Mouse (Mus musculus) embryonic facial prominence, embryonic 14.5 days (tissue): ENCODE measurements at regions not wholly inside any gene's neighbourhood (a gene's known extent, or its start where the extent isn't known, plus 50 kb on each side); places are given as distances from the start of the nearest gene placed in this dataset.

ENCODE experiments used
- ATAC-seq: fragments of 200-750 bp; cut with Nextera tagmentation; 2 replicates; pipeline ENCODE4 v1.8.0; 2017; ENCODE audit warnings: low read depth, moderate number of reproducible peaks, moderate TSS enrichment
- DNase-seq: peaks from one replicate; pipeline ENCODE4 v3.0.0-alpha.2; 2015; ENCODE audit warnings: low spot score
- H3K27ac ChIP-seq: fragments of 300-500 bp; sonication (generic); replicated peaks from 2 replicates; pipeline ENCODE4 v1.5.1; 2014; ENCODE audit warnings: low read depth, mild to moderate bottlenecking, low read length, moderate library complexity
- H3K27me3 ChIP-seq: fragments of 300-500 bp; sonication (generic); replicated peaks from 2 replicates; pipeline ENCODE4 v1.6.1; 2014; ENCODE audit warnings: low read length; ENCODE audit not compliant: control insufficient read depth, insufficient read depth
- H3K36me3 ChIP-seq: fragments of 300-500 bp; sonication (generic); 2 replicates; pipeline ENCODE4 v1.6.1; 2014; ENCODE audit warnings: low read length, mixed read lengths; ENCODE audit not compliant: control insufficient read depth, insufficient read depth
- H3K4me1 ChIP-seq: fragments of 300-500 bp; sonication (generic); 2 replicates; pipeline ENCODE4 v1.6.1; 2014; ENCODE audit warnings: antibody characterized with exemption, low read length; ENCODE audit not compliant: control insufficient read depth, insufficient read depth
- H3K4me2 ChIP-seq: fragments of 300-500 bp; sonication (generic); 2 replicates; pipeline ENCODE4 v1.6.1; 2014; ENCODE audit warnings: low read depth, mild to moderate bottlenecking, low read length, moderate library complexity, mixed read lengths
- H3K4me3 ChIP-seq: fragments of 300-500 bp; sonication (generic); 2 replicates; pipeline ENCODE4 v1.5.1; 2014; ENCODE audit warnings: low read depth, mild to moderate bottlenecking, low read length
- H3K9ac ChIP-seq: fragments of 300-500 bp; sonication (generic); 2 replicates; pipeline ENCODE4 v1.6.1; 2014; ENCODE audit warnings: low read depth, mild to moderate bottlenecking, low read length, moderate library complexity, mixed read lengths
- H3K9me3 ChIP-seq: fragments of 300-500 bp; sonication (generic); 2 replicates; pipeline ENCODE4 v1.6.1; 2016; ENCODE audit warnings: low read length; ENCODE audit not compliant: control insufficient read depth
- WGBS: fragments of 180-500 bp; shearing (Covaris S2); extraction: QIAGEN DNeasy Blood & Tissue Kit; methylation state at CpG from one replicate; pipeline ENCODE4 v1.1.7; 2014; 5-methylcytosine and 5-hydroxymethylcytosine counted together

GRCm38 (mm10) chr4:55475409-55475808, 56.9 kb downstream of the Klf4 start:
- no peaks in the 10 kb centered on the region for H3K9me3 ChIP-seq
- WGBS: 91% methylated on average over 3 of the region's 3 CpGs
- H3K4me2 ChIP-seq: no peak overlapping the region

GRCm38 (mm10) chr4:55474044-55474788, 58.0 kb downstream of the Klf4 start:
- no peaks in the 10 kb centered on the region for H3K36me3 ChIP-seq
- 0 out of 2 replicates have a peak overlapping the region, but pooled peaks have one; percentile 7 for H3K4me2 ChIP-seq
- no peak overlapping the region for H3K9ac ChIP-seq
- H3K9me3 ChIP-seq: no peaks in the 10 kb centered on the region
- peak; percentile 74 for DNase-seq
- 61% methylated on average over 16 of the region's 16 CpGs for WGBS
- no peak for ATAC-seq
- peaks cover 18% of the 10 kb centered on the region for H3K4me1 ChIP-seq
- peak overlapping the region; percentile 33; the same call in 1 of the 2 replicates for H3K27ac ChIP-seq
- no peak overlapping the region for H3K4me3 ChIP-seq
- H3K27me3 ChIP-seq: no peaks in the 10 kb centered on the region

More at GRCm38 (mm10) chr4:55475409-55475808, 56.9 kb downstream of the Klf4 start:
- no peaks in the 10 kb centered on the region for H3K27me3 ChIP-seq
- ATAC-seq (no peak), DNase-seq (no peak)
- no peaks in the 10 kb centered on the region for H3K36me3 ChIP-seq
- H3K9ac ChIP-seq: no peak overlapping the region
- no peak overlapping the region for H3K4me3 ChIP-seq
- no peak overlapping the region for H3K27ac ChIP-seq
- H3K4me1 ChIP-seq: peaks cover 18% of the 10 kb centered on the region

- Histone ChIP-seq H3K36me3 (no peaks in the 10 kb centered on the region), H3K9ac (no peak overlapping the region), H3K27ac (peak overlapping the region; percentile 21; the same call in 1 of the 2 replicates), H3K9me3 (no peaks in the 10 kb centered on the region), H3K27me3 (no peaks in the 10 kb centered on the region), H3K4me2 (no peak overlapping the region), H3K4me3 (no peak overlapping the region), H3K4me1 (peaks cover 10% of the 10 kb centered on the region; the same call in 1 of the 2 replicates)
- 63% methylated on average over 2 of the region's 2 CpGs for WGBS
- ATAC-seq (no peak), DNase-seq (no peak)
Measured at GRCm38 (mm10) chr4:55472649-55473048, 59.6 kb downstream of the Klf4 start.

- Histone ChIP-seq H3K36me3 (no peaks in the 10 kb centered on the region), H3K9me3 (no peaks in the 10 kb centered on the region), H3K4me2 (no peak overlapping the region), H3K27me3 (no peaks in the 10 kb centered on the region), H3K27ac (no peak overlapping the region), H3K4me1 (peaks cover 7% of the 10 kb centered on the region; the same call in 1 of the 2 replicates), H3K9ac (0 out of 2 replicates have a peak overlapping the region, but pooled peaks have one; percentile 14), H3K4me3 (no peak overlapping the region)
- DNase-seq (no peak), ATAC-seq (no peak)
- WGBS: 61% methylated on average over 13 of the region's 13 CpGs
Measured at GRCm38 (mm10) chr4:55470779-55471663, 61.2 kb downstream of the Klf4 start.

- 30% methylated on average over 8 of the region's 8 CpGs for WGBS
- no peaks in the 10 kb centered on the region for H3K9me3 ChIP-seq
- H3K9ac ChIP-seq: no peak overlapping the region
- H3K36me3 ChIP-seq: no peaks in the 10 kb centered on the region
- 0 out of 2 replicates have a peak, but pooled peaks cover 5% of the 10 kb centered on the region for H3K27me3 ChIP-seq
- no peak for ATAC-seq
- DNase-seq: no peak
- no peak overlapping the region for H3K4me3 ChIP-seq
- no peaks in the 10 kb centered on the region for H3K4me1 ChIP-seq
- H3K27ac ChIP-seq: no peak overlapping the region
- H3K4me2 ChIP-seq: no peak overlapping the region
Measured at GRCm38 (mm10) chr4:55464192-55464591, 68.1 kb downstream of the Klf4 start.

- Histone ChIP-seq H3K4me2 (no peak overlapping the region), H3K36me3 (no peaks in the 10 kb centered on the region), H3K27me3 (0 out of 2 replicates have a peak, but pooled peaks cover 5% of the 10 kb centered on the region), H3K4me1 (no peaks in the 10 kb centered on the region), H3K27ac (no peak overlapping the region), H3K9me3 (no peaks in the 10 kb centered on the region), H3K4me3 (no peak overlapping the region), H3K9ac (no peak overlapping the region)
- DNase-seq: no peak
- no peak for ATAC-seq
- WGBS: 90% methylated on average over 5 of the region's 5 CpGs
Measured at GRCm38 (mm10) chr4:55461927-55462326, 70.3 kb downstream of the Klf4 start.

GRCm38 (mm10) chr4:55453902-55454301, 78.4 kb downstream of the Klf4 start:
- H3K4me3 ChIP-seq: no peak overlapping the region
- H3K4me2 ChIP-seq: no peak overlapping the region
- 43% methylated on average over 5 of the region's 5 CpGs for WGBS
- no peak for ATAC-seq
- no peaks in the 10 kb centered on the region for H3K27me3 ChIP-seq
- H3K27ac ChIP-seq: no peak overlapping the region
- H3K4me1 ChIP-seq: no peaks in the 10 kb centered on the region
- H3K9ac ChIP-seq: no peak overlapping the region
- H3K36me3 ChIP-seq: no peaks in the 10 kb centered on the region
- no peaks in the 10 kb centered on the region for H3K9me3 ChIP-seq
- DNase-seq: peak; percentile 63

- Histone ChIP-seq H3K9ac (no peak overlapping the region), H3K4me2 (no peak overlapping the region), H3K4me1 (no peaks in the 10 kb centered on the region), H3K27ac (no peak overlapping the region), H3K4me3 (no peak overlapping the region), H3K9me3 (no peaks in the 10 kb centered on the region), H3K36me3 (no peaks in the 10 kb centered on the region), H3K27me3 (no peaks in the 10 kb centered on the region)
- ATAC-seq (no peak), DNase-seq (no peak)
- WGBS: 80% methylated on average over 6 of the region's 6 CpGs
Measured at GRCm38 (mm10) chr4:55452546-55452945, 79.7 kb downstream of the Klf4 start.
